Mouse (Mus musculus): ENCODE measurements around the gene Eps15.

The Eps15 gene

GRCm38 (mm10) chr4:109279689-109280458 is at the start of gene Eps15:
TSS of gene Eps15 (plus strand) at chr4:109280268.
- peak; percentile 80 for DNase-seq (ENCODE audit: low spot score)

GRCm38 (mm10) chr4:109234185-109234584 is 45.9 kb upstream of the Eps15 start, which contains the start of gene Calr4:
TSS of gene Calr4 (plus strand) at chr4:109234485.
- DNase-seq (ENCODE audit: low spot score), result no peak

DNA sequence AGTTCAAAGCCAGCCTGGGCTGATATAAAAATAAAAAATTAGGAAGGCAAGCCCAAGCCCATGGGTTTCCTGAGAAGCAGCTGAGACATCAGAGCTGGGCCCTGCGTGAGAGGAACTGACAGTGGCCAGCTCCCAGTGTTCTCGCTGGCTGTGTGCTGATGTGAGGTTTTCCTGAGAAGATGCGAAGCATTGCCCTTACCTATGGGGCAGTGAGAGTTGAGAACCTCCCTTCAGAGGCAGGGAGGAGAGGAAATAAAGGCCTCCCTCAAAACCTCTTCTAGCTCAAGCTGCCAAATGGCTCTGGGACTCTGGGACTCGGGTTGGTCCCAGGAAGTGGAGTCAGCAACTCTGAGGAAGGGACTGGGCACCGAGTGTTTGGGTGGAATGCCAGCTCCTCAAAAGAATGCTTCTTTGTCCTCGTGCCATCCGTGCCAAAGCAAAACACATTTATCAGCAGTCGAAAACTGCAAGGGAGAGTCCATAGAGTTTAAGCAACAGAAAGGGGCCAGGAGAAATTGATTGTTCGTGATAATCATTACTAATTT is 45.2 kb upstream of the Eps15 start:
- DNase-seq (ENCODE audit: low spot score), result no peak

DNA sequence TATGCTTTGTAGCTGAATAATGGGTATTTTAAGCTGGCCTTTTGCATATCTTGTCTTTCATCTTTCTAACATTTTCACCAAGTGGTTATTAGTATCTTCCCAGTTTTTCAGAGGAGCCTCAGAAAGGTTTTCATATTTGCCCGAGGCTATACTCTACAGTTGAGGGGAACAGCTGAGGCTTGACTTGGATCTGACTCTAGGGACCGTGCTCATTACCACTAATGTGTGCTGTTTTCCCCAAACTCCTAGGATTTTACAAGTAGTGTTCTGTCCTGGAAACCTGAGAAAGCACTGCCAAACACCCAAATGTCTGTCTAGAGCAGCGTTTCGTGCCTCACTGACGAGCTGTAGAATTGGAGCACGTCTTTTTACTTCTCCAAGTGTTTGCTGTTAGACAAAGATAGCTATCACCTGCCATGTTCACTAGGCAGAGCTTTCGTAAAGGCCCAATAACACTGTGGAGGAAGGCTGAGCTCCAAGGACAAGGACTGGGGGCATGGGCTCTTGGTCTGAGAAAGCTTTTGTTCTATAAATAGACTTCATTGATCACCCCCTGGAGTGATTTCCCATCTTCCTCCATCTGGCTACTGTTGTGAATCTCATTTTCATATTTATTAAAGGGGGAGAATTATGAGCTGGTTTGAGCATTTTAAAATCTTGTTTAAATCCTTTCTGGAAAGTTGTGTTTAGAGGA is 43.7 kb upstream of the Eps15 start:
- DNase-seq (ENCODE audit: low spot score), result no peak

DNA sequence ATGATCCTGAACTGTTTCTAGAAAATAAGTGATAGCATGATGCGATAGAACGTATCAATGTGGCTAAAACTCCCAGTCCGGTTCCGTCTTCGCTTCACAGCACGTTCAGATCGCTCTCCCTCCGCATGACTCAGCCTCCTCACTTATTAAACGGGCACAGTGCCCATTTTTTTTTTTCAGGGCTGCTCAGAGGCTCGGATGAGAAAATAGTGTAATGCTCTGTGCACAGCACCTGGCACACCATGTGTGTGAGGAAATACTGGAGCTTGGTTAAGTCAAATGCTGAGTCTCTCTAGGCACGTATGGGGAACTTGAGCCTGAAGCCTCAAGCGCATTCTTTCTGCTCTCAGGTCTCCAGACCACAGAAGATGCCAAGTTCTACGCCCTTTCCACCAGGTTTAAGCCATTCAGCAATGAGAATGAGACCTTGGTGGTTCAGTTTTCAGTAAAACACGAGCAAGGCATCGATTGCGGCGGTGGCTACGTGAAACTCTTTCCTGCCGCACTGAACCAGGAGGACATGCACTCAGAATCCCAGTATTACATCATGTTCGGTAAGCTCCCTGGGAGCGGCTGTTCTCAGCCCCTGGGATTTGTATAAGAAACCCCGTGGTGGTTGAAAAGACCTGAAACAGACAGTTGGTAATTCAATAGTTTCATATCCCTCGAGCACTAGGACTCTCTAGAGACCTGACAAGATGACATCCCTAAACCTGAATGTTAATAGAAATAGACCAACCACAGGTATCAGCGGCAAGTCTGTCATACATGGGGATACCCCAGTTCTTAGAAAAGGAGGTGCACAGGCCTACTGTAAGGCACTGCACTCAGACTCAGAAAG is 41.4 kb upstream of the Eps15 start:
- DNase-seq (ENCODE audit: low spot score), result no peak

DNA sequence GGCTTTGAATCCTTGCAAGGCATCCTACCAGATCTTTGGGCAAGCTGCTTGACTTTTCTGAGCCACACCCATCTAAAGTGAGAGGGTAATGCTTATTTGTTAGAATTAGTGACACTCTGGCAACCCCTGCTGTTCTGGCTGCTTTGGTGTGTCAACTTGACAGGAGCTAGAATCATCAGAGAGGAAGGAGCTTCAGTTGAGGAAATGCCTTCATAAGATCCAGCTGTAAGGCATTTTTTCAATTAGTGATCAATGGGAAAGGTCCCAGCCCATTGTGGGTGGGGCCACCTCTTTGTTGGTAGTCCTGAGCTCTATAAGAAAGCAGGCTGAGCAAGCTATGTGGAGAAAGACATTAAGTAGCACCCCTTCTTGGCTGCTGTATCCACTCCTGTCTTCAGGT is 38.8 kb upstream of the Eps15 start:
- DNase-seq (ENCODE audit: low spot score), result no peak

DNA sequence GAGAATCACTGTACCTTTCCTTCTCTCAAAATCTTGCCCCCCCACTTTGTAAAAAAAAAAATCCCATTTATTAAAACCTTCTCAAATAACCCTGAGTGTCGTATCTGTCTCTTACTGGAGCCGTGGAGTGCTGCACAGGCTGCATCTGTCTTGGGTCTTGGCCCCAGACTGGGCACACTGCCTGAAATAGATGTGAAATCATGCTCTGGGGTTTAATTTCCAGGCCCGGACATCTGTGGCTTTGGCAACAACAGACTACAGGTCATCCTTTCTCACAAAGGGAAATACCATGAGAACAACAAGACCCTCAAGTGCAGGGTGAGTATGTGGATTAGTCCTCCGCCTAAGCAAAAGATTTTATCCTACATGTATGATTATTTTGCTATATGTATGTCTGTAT is 38.1 kb upstream of the Eps15 start:
- no peak for DNase-seq (ENCODE audit: low spot score)

- no peak for DNase-seq (ENCODE audit: low spot score)
Observed at GRCm38 (mm10) chr4:109244506-109244905, 35.6 kb upstream of the Eps15 start.

GRCm38 (mm10) chr4:109245016-109245620 is 35.0 kb upstream of the Eps15 start:
- DNase-seq (ENCODE audit: low spot score), result no peak

DNA sequence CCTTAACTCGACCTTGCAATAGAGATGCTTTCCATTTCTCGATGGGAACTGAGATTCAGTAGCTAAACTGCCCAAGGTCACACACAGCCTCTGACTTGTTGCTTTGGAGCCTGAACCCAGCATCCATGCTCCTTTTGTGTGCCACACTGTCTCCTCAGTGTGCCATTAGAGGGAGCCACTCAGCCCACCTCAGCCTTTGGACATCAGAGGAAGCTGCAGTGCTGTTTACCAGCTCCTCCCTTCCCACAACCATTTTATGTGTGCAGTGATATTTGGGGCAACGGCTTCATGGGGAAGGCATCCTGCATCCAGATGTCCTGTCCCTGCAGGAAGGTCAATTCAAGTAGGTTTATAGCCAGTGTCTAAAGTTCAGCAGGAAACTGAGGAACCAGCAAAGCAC is 28.5 kb upstream of the Eps15 start:
- no peak for DNase-seq (ENCODE audit: low spot score)

- DNase-seq (ENCODE audit: low spot score), result no peak
Observed at GRCm38 (mm10) chr4:109252199-109252598, 27.9 kb upstream of the Eps15 start.

GRCm38 (mm10) chr4:109253664-109254151 is 26.4 kb upstream of the Eps15 start:
- no peak for DNase-seq (ENCODE audit: low spot score)

DNA sequence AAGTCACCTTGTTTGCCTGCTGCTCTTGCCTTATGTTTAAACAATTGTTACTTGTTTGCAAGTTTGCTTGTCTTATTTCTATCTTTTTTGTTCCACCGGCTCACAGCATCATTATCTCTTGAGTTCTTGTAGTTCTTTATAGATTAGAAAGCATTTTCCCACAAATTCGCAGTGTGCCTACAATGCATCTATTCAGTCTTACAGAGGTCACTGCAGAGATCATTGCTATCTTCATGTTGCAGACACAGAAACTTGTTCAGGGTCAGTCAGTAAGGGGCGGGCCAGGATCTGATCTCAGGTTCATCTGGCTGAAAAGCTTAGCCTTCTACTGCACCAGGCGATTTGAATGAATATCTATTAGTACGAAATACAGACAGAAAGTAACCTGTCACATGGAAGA is 25.6 kb upstream of the Eps15 start:
- DNase-seq (ENCODE audit: low spot score), result no peak

DNA sequence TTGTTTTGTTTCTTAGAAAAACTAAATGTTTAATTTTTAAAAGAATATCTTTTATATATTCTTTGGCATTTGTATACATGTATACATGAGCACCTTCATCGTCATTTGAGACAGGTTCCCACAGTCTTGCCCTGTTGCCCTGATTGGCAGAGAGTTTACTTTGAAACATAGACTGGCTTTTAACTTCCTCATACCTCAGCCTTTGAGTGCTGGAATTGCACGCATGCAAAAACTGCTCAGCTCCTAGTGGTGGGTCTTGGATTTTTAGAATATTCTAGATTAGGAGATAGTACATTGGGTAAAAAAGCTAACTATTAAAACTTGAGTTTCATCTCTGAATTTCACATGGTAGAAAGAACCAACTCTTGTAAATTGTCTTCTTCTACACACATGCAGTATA is 24.7 kb upstream of the Eps15 start:
- DNase-seq (ENCODE audit: low spot score), result no peak

GRCm38 (mm10) chr4:109255727-109256417 is 24.2 kb upstream of the Eps15 start:
- DNase-seq (ENCODE audit: low spot score), result no peak

GRCm38 (mm10) chr4:109256791-109257190 is 23.3 kb upstream of the Eps15 start:
- no peak for DNase-seq (ENCODE audit: low spot score)

DNA sequence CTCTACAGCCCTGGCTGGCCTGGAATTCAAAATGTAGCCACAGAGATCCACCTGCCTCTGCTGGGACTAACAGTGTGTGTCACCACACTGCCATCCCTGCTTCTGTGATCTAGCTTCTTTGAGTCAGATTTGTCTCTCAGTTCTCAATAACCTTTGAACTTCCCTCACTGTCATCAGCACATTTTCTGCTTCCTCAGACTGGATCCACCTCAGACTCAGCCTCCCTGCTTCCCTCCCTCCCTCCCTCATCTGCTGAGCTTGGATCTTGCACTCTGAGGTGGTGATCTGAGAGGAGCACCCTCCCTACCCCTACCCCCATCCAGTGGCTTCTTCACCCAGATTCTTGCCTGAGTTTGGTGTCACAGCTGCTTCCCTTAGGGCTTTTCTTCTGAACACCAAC is 22.4 kb upstream of the Eps15 start:
- no peak for DNase-seq (ENCODE audit: low spot score)

- DNase-seq (ENCODE audit: low spot score), result no peak
Observed at GRCm38 (mm10) chr4:109262068-109262467, 18.0 kb upstream of the Eps15 start.

DNA sequence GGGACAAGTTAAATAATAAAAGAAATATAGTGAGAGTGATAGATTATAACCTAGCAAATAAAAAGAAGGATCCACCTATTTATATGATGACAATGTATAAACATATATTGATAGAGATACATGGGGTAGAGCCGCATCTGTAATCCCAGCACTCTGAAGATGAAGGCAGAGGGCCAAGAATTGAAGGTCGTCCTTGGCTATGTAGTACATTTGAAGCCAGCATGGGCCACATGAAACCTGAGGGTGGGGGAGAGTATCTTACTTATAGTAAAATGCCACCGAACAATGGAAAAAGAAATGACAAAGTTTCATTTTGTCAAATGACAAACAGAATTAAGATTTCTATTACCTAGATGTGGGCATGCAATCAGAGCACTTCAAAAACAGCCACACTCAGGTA is 14.0 kb upstream of the Eps15 start:
- no peak for DNase-seq (ENCODE audit: low spot score)

- no peak for DNase-seq (ENCODE audit: low spot score)
Observed at GRCm38 (mm10) chr4:109266744-109267143, 13.3 kb upstream of the Eps15 start.

DNA sequence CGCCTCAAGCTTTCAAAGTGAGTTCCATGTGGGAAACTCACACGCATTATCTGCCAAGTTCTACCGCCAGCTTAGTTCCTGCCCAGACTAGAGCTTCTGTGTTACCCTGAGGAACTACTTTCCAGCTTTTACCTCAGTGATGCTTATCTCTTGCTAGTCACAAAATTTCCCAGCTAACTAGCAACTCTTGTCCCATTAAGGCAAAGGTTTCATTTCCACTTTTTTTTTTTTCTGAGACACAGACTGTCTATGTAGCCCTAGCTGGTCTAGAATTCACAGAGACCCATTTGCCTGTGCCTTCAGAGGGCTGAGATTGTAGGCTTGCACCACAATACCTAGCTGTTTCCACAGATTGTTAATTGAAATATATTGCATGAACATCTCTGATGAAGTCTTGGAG is 12.6 kb upstream of the Eps15 start:
- no peak for DNase-seq (ENCODE audit: low spot score)

All from ovary, postnatal 10 days (tissue).